Mouse (Mus musculus) CH12.LX (cell line): ENCODE data around the gene Gm11037.

Source experiments
- CTCF ChIP-seq, 2 experiments: IDR thresholded peaks in 1 of 2; conservative IDR thresholded peaks in 1 of 2; 2 replicates each; pipeline ENCODE4 v1.5.1; 2011 to 2012; ENCODE audit warnings: low read depth in 2 of 2, low read length in 2 of 2, improper control_type of control experiment in 1 of 2, inconsistent platforms in 1 of 2, mild to moderate bottlenecking in 1 of 2, moderate library complexity in 1 of 2
- MAZ ChIP-seq: IDR thresholded peaks from 2 replicates; pipeline ENCODE4 v1.6.1; 2012; ENCODE audit warnings: low read depth, mild to moderate bottlenecking, inconsistent platforms, low read length, improper control_type of control experiment, moderate library complexity

DNA sequence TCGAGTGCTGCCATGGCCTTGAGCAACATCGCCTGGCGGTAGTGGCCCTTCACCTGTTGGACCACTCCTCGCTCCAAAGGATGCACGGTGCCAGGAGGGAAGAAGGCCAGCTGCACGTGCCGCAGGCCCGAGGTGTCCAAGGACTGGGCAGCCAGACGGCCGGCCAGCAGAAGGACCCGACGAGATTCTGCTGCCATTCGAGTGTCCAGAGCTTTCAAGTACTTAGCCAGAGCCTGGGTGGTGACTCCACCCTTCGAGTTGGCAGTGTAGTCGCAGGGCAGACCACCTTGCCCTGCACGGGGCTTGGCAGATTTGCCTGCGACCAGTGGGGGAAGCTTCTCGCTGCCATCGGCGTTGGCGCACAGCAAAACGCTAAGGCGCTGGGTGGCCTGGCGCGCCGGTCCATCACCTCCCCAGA is 45.5 kb downstream of the Gm11037 start:
- no peak for TF ChIP-seq CTCF (conservative IDR thresholded peaks at IDR 0.05 in 1 of 2, IDR thresholded peaks at IDR 0.05 in 1 of 2; ENCODE audit: low read depth in 2 of 2, low read length in 2 of 2)
- no peak for TF ChIP-seq MAZ
